Mouse (Mus musculus) thymus, adult 2 months (tissue): ENCODE data around the gene Lyz2.

Experiments used
- CTCF ChIP-seq: fragments of 200-500 bp; IDR thresholded peaks from 2 replicates; pipeline ENCODE4 v1.5.1; 2012; ENCODE audit warnings: mild to moderate bottlenecking, control low read depth, low read length, moderate library complexity, borderline replicate concordance; ENCODE audit not compliant: control insufficient read depth, poor library complexity, insufficient read depth; ENCODE audit errors: extremely low read depth
- POLR2A ChIP-seq: fragments of 200-500 bp; IDR thresholded peaks from 2 replicates; pipeline ENCODE4 v1.6.1; 2012; ENCODE audit warnings: mild to moderate bottlenecking, low read length, control low read depth, moderate library complexity; ENCODE audit not compliant: control insufficient read depth, poor library complexity, insufficient read depth; ENCODE audit errors: extremely low read depth

DNA sequence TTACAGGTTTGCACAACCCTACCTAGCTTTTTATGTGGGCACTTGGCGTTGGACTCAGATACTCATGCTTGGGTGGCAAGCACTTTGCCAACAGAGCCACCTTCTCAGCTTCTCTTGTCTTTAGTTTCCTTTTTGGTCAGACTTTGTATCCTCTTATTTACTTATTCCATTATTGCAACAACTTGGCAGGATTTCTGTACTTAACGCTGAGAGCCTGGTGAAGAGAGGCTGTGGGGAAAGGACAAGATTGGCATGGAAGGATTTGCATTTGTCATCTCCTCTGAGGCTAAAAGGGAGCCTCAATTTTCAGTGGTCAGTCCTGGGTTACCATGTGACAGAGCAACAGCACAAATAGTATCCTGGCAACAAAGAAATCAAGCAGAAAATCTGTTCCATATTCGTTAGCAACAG, 38.5 kb upstream of the Lyz2 start:
- TF ChIP-seq CTCF (no peak), POLR2A (no peak)
